Mouse (Mus musculus): Measurements from ENCODE around the gene Mup16. TPM values are rescaled to one million over a fixed set of nuclear protein-coding genes. Genes with fewer than 3 reads are reported as not detected.
"Not testable (repeated sequence)": the region's sequence is repeated elsewhere in the genome, so short reads cannot be mapped to it uniquely, and the experiment has no call there.

Mup16 gene
- total RNA-seq (2015; ENCODE audit: low replicate concordance) (not detected in 2 replicates), total RNA-seq (2017; ENCODE audit: low replicate concordance) (not detected in 2 replicates)

DNA sequence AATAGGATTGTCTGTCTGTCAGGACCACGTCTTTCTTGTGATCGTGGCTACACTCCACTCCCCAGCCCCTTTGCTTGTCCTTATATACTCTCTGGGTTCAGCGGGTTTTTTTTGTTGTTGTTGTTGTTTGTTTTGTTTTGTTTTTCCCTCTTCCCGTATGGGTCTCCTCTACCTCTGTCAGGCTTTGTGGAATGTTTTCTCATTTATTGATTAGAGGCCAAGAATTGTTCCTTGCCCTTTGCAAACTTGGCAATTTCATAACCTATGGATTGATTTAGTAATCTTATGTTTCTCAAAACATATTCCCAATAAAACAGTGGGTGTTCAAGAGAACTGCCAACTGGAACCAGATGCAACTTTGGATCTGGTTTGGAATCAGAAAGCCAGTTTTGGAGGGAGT lies at the start of gene Mup16:
Mup16 (minus strand) TSS at position 101 of the 400 bp plus-strand sequence.
- ATAC-seq (replicated peaks; ENCODE audit: low FRiP score, poor library complexity, severe bottlenecking): not testable (repeated sequence)

DNA sequence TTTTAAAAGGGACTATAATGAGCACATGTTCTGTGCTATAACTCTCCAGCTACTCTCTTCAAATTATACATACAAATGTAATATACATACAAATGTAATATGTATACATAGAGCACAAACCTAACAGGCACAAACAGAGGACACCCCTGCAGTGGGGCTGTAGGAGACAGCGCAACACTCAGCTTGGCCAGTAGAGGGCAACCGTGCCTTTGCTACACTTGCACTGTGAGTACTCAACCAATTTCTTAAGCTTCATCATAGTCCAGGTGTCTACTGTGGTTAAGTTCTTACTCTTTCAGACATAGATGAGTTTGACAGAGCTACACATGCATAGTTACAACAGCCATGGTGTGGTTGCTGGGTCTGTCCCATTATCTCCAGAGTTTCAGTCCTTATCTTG lies 36.6 kb upstream of the Mup16 start:
- ATAC-seq (replicated peaks; ENCODE audit: low FRiP score, poor library complexity, severe bottlenecking): not testable (repeated sequence)

Other genes starting within 250 kb of the Mup16 start
- not detected in 2 replicates for gene Mup14, start 215.5 kb downstream of the Mup16 start, total RNA-seq (2015; ENCODE audit: low replicate concordance)
- gene Mup14, start 215.5 kb downstream of the Mup16 start, total RNA-seq (2017; ENCODE audit: low replicate concordance): not detected in 2 replicates
- not detected in 2 replicates for gene Mup15, start 79.8 kb downstream of the Mup16 start, total RNA-seq (2015; ENCODE audit: low replicate concordance)
- gene Mup15, start 79.8 kb downstream of the Mup16 start, total RNA-seq (2017; ENCODE audit: low replicate concordance): not detected in 2 replicates
- not detected in 2 replicates for gene Mup17, start 76.3 kb upstream of the Mup16 start, total RNA-seq (2015; ENCODE audit: low replicate concordance)
- gene Mup17, start 76.3 kb upstream of the Mup16 start, total RNA-seq (2017; ENCODE audit: low replicate concordance): not detected in 2 replicates
- gene Mup18, start 154.6 kb upstream of the Mup16 start, total RNA-seq (2015; ENCODE audit: low replicate concordance): not detected in 2 replicates
- not detected in 2 replicates for gene Mup18, start 154.6 kb upstream of the Mup16 start, total RNA-seq (2017; ENCODE audit: low replicate concordance)